Mouse (Mus musculus): ENCODE data around the gene Gm10985.

Gene Gm10985

DNA sequence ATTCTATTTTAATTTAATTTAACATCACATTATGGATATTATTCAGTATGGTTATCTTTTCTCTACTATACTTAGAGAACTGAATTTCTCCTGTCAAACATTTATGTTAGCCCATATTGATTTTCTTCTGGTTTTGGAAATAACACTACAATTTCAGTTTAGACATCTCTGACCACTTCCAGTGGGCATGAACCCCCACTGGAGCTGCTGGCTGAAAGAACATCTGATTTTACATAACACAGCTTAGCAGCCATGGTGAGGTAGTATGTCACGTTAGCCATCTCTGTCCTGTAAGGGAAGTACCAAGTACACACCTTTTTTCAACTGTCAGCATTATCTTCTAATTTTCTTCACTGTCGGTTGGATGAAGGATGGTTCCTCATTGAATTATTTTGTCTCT lies at the start of gene Gm10985:
Gm10985 (plus strand) TSS at position 301 of the 400 bp plus-strand sequence.
- DNase-seq (ENCODE audit: low read depth) = no peak

DNA sequence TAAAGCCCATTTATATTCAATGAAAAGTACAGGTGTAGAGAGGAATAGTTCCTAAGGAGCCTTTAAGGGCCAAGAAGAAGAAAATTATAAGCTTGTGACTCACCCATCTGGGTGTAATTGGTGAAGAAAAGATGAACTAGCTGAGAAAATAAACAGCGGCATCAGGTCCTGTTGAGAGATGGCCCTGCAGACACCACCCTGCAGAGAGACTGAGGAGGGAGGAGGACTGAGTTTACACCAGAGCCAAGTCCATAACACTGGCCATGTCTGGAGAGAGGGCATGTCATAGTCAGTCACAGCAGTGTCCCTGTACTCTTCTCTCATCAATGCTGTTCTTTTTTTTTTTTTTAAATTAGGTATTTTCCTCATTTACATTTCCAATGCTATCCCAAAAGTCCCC lies 48.0 kb upstream of the Gm10985 start:
- DNase-seq (ENCODE audit: low read depth) = no peak

DNA sequence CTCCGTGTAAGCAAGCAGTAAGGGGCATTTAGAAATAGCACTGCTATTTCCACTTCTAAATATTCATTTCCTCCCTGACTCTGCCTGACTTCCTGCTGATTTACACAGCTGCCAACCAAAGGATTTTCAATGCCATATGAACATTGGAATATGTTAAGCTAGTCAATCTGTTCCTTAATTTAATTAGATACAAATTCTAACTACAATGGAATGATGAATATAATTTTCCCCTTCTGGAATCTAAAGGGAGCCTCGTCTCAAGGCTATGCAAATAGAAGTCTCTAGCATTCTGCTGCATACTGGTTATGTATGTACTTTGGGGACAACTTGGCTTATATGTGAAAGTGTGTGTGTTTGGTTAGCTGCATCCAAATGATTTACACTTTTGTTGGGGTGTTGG lies 45.2 kb upstream of the Gm10985 start:
- no peak for DNase-seq (ENCODE audit: low read depth)

DNA sequence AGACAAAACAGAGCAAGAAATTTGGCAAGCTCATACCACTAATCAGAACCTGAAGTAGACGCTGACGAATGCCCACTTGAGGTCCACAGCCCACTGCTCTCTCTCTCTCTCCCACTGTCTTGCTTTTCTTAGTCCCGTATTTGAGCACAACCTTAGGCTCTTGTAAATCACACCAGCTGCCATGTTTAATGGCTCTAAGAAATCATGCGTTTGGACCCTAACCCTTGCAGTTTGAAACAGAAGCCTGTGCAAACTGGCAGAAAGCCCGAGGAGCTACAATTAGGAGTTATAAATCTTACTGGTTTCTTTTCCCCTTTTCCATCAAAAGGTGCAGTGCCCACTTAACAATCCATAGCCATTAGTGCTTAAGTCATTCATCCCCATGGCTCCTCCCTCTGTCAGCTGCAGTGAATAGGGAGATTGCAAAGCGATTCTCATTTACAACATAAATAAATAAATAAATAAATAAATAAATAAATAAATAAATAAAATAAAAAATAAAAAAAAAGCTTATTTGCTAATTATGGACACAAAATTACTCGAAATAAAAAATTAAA lies 31.4 kb upstream of the Gm10985 start:
- no peak for DNase-seq (ENCODE audit: low read depth)

DNA sequence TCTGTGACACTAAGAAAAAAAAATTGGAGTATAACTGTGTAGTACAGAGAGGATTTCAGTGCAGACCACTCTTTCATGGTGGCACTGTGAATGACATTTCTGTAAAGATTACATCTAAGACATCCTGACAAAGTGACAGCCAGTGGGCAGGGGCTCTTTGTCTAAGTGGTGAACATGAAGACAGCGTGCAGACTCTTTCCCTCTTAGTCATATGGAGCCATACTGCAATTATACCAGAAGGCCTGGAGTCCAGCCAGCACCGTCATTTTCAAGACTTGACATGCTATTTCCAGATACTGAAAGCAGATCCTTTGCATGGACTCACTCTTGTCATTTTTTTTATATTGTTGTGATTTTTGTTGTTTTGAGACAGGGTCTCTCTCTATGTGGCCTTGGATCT lies 10.6 kb upstream of the Gm10985 start:
- no peak for DNase-seq (ENCODE audit: low read depth)

DNA sequence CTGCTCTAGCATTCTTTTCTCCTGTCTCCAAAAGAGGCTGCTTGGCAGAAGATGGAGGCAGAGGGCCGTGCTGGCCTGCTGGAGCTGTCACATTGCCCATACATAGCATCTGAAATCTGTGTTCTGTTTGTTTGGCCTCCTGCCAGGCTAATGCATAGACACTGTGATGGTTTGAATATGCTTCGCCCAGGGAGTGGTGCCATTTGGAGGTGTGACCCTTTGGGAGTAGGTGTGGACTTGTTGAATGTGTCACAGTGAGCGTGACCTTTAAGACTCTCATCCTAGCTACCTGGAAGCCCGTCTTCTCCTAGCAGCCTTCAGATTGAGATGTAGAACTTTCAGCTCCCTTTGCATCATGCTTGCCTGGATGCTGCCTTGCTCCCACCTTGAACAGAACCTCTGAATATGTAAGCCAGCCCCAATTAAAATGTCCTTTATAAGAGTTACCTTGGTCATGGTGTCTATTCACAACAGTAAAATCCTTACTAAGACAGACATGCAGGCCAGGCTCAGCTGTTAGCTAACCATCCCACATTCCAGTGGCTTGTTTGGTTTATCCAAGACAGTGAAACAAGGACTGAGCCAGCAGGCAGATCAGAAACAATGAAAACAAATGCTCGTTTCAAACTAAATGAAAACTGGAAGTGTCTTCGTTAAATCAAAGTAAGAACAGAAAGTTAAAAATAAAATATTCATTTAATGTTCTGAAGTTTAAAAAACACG lies 1.5 kb downstream of the Gm10985 start:
- DNase-seq (ENCODE audit: low read depth) = no peak

DNA sequence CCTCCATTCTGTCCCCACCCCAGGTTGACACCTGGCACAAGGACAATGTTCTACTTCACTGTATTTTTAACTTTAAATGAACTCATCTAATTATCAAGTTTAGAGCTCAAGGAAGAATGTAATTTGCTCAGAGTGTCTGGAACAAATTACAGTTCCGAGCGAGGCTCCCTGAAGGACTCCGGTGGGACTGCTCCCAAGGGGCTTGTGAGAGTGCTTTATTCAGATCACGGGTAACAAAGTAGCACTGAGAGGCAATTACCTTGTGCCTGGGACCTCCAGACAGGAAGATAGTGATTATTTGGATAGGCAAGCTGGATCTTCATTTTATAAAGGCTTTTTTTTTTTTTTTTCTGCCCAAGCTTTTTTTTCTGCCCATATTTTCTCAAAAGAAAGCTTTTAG lies 2.8 kb downstream of the Gm10985 start:
- no peak for DNase-seq (ENCODE audit: low read depth)

DNA sequence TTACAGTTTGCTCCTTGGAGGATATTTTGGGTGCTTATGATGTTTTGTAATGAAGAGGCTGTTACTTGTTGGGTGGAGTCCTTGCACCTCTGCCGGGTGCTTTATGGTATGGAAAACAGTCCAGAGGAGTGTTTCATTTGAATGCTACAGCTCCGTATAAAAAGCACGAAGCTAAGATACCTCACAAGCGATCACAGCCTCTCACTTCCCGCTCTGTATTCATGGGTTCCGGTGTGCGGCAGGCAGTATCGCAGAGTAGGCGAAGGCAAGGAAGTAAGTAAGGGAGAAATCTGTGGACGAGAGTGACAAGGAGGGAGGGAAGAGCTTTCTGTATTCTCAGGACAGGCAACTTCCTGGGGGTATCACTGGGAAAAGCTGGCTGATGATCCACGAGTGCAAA lies 3.4 kb downstream of the Gm10985 start:
- DNase-seq (ENCODE audit: low read depth) = no peak

DNA sequence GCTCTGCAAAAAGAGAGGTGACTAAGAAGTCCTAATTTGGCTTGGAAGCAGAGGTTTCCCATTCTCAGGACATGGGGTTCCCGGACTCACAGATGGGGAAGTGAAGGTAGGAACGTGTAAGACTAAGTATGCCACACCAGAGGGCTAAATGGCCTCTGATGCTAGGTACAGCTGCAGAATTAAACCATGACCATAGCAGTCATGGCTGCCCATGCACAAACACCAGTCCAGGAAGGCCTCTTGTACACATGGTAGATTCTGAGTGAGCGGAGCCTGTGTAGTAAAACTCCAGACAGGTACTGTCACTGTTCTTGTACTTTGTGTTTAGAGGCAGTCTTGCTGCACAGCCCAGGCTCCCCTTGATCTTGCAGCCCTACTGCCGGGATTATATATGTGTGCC lies 9.4 kb downstream of the Gm10985 start:
- DNase-seq (ENCODE audit: low read depth) = no peak

DNA sequence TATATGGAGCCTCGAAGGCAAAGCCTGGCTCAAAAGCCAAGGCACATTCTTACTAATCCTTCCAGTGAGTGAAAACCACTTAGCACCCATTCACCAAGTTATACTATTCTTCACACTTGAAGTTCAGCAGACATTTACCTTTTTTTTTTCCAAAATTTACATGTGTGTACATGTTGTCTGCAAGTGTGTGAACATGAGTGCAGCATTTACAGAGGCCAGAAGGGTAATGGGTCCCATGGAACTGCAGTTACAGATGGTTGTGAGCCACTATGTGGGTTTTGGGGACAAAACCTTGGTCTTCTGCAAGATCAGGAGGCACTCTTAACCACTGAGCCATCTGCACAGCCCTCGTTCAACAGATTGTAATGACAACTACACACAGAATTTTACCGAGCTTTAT lies 9.9 kb downstream of the Gm10985 start:
- no peak for DNase-seq (ENCODE audit: low read depth)

DNA sequence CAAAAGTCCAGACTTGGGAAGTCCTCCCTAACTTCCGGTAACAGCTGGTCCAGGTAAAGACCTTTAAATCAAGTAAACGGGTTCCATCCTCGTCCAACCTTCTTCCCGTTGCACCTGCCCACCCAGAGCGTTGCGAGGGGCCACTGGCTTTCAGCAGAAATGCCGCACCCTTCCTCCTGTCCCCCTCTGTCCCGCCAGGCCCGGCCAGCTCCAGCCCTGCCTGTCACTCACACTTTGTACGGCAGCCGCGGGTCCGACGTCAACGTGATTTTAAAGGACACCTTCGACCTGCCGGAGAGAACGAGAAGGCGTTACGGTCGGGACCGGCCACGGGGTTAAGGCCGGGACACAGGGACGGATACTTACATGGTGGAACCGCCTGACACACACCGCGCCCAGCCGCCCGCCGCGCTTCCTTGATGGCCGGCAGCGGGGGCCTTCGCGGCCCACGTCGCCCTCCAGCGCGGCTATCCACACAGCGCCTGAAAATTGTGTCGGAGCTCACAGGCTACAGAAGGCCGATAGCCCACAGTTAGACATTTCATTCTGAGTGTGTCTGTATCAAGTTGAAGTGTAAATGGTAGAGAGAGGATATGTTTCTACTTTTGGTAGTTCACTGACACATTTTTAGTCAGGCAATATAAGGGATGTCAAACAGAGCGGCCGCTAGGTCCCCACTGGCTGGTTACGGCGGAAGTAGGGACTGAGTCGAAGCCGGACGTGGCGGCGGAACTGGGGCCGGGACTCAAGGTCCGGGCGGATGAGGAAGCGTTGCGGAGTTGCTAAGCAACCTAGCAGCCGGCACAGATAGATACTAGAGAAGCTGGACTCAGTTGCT lies 18.7 kb downstream of the Gm10985 start, which contains the start of gene Ufm1:
Ufm1 (minus strand) TSS at position 448 of the 838 bp plus-strand sequence.
- peak; percentile 90 for DNase-seq (ENCODE audit: low read depth)

DNA sequence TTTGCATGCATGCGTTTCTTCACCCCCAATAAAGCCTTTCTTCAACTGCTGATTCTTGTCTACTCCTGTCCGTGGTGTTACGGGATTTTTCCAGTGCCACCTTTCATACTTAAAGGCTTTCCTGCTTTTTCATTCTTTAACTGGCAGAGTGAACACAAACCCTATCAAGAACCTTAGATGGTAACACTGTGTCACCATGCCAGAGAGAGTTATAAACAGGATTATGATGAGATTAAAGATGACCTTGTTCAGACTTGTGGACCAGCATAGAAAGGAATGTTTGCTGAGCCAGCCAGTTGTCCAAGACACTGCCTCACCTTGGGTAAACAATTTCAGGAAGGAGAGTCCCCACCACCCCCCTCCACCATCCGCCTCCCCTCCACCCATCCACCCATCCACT lies 23.3 kb downstream of the Gm10985 start:
- DNase-seq (ENCODE audit: low read depth) = no peak

DNA sequence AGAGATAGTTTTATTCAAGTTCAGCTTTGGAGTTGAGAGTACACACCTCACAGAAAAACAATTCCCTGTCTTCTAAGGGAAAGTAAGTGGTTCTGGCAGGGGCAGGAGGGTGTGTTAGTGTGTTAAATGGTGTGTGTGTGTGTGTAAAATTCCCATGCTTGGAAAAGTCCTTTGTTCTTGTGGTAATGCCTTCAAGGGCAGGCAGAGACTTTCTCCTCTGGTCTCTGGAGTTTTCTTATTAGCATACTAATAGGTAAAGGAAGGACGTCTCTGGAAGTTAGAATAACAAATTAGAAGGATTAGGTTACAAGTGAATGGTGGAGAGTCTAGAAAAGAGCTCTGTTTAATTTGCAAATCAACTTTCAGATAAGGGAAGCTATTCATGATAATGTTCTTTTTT lies 24.4 kb downstream of the Gm10985 start:
- no peak for DNase-seq (ENCODE audit: low read depth)

DNA sequence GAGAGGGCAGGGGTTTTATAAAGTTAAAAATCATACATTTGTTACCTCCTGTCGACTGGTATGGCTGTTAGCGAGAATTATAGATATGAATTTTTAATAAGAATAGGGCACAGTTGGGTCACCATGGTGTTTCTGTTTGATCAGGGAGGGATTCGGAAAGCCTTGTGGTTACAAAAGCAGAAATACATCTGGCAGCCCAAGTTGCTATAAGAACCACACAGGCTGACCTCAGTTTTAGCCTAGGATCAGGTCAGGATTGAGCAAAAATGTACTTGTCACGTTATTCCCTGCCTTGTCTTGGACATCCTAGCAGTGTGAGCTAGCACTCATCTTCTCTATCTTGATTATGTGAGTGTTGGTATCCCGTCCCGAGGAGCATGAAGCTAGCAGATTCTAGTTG lies 25.6 kb downstream of the Gm10985 start:
- no peak for DNase-seq (ENCODE audit: low read depth)

DNA sequence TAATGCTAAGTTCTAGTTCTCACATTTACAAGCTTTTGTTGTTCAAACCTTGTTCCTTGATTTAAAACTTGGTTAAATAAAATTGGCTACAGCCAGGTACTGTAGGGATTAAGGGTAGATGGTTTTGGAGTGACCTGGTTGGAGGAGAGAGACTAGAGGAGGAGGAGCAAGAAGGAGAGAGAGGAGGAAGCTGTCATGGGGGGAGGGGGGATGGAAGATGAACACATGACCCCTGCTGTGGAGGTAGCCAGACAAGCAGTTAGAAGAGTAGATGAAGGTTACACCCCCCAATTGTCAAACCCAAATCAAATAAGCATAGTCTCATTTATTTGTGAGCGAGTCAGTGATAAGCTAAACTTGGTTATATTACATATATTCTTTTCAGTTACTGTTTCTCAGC lies 26.7 kb downstream of the Gm10985 start:
- DNase-seq (ENCODE audit: low read depth) = no peak

DNA sequence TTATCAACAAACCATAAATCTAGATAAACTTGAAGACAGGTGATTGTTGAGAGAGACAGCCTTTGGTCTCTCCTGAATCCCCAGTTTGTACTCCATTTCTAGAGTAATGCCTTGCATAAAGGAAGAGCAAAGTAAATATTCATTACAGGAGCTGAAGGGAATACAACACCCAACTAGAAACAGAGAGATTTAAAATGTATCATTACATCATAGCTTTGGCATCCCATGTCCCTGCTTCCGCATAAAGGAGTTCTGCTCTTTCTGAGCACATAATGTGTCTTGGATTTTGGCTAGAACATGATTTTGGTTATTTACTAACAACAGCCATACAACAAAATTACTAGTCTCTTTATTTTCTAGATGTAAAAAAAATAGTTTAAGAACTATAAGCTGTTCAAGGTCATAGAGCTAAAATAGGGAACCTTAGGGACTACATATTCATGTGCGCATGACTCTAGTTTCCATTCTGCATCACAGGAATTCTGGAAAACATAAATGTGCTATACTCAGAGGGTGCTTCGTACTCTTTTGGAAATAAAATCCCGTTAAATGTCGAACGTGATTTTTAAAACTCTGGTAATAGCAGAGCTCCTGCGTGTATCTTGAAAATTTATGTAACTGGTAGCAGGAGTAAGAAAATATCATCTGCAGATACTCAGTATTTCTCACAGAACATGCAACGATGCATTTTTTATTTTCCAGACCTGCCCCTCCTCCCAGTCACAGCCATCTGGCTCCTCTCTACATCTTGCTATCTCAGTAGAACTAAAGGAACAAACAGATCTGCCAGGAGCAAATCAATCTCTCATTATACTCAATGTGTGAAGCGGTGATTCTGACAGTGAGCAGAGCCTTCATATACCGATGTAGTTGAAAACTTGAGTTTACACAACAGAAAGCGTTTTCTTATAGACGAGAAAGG lies 46.0 kb downstream of the Gm10985 start:
- no peak for DNase-seq (ENCODE audit: low read depth)
